Mouse (Mus musculus): ENCODE measurements around the gene Zdhhc11. TPM values are rescaled to one million over a fixed set of nuclear protein-coding genes. Genes with fewer than 3 reads are reported as not detected.

Gene Zdhhc11
- total RNA-seq, 2 experiments from 2014 or later, result not detected

Small RNAs within 50 kb of the gene (microRNA-seq; reads per million reads assigned to microRNA genes)
- 0 reads per million in 2 experiments for gene Gm25197 (ENCODE audit: borderline number of aligned reads in 2 of 2)

Other genes starting within 250 kb of the Zdhhc11 start
- 10 to 100 TPM; 33.1 to 38.4 TPM for gene Slc12a7, start 230.8 kb upstream of the Zdhhc11 start, total RNA-seq (2021)
- gene Nkd2, start 116.2 kb upstream of the Zdhhc11 start, total RNA-seq (2021), result 1 to 10 TPM; 1.4 to 1.8 TPM
- under 1 TPM; 0.63 to 0.67 TPM for gene Trip13, start 26.1 kb upstream of the Zdhhc11 start, total RNA-seq (2021)
- 10 to 100 TPM; 27.4 to 31.8 TPM for gene Brd9, start 26.0 kb upstream of the Zdhhc11 start, total RNA-seq (2021)
- gene Tppp, start 45.6 kb downstream of the Zdhhc11 start, total RNA-seq (2021), result 10 to 100 TPM in 1 of 2 experiments, 1 to 10 TPM in 1; 8.5 to 15.4 TPM
- 1 to 10 TPM; 1.3 to 2.2 TPM for gene Cep72, start 98.4 kb downstream of the Zdhhc11 start, total RNA-seq (2021)
- gene Slc9a3, start 157.6 kb downstream of the Zdhhc11 start, total RNA-seq (2021), result under 1 TPM; 0.73 to 0.99 TPM
- gene Exoc3, start 244.9 kb downstream of the Zdhhc11 start, total RNA-seq (2021), result 10 to 100 TPM; 61.8 to 70.6 TPM

Measured in adrenal gland, adult 18-20 months (tissue).